Mouse (Mus musculus): ENCODE measurements around the gene Vmn2r84. TPM values are rescaled to one million over a fixed set of nuclear protein-coding genes. Genes with fewer than 3 reads are reported as not detected.

The Vmn2r84 gene
- total RNA-seq, 2 experiments from 2014 or later: not detected

Other genes with a start within 250 kb of the Vmn2r84 start
- gene Olfr825, start 227.6 kb downstream of the Vmn2r84 start, total RNA-seq (2021): not detected
- not detected for gene Olfr826, start 210.1 kb downstream of the Vmn2r84 start, total RNA-seq (2021)
- gene Olfr827, start 179.9 kb downstream of the Vmn2r84 start, total RNA-seq (2021): not detected
- gene Neurod4, start 114.1 kb downstream of the Vmn2r84 start, total RNA-seq (2021): not detected
- under 1 TPM in 1 of 2 experiments, not detected in 1; 0.44 TPM for gene Tespa1, start 71.5 kb downstream of the Vmn2r84 start, total RNA-seq (2021)
- gene Vmn2r85, start 35.4 kb upstream of the Vmn2r84 start, total RNA-seq (2021): not detected
- not detected for gene Vmn2r86, start 61.7 kb upstream of the Vmn2r84 start, total RNA-seq (2021)
- not detected for gene Vmn2r87, start 103.1 kb upstream of the Vmn2r84 start, total RNA-seq (2021)

Measured in heart, postnatal 25 days (tissue).